Mouse (Mus musculus) myocyte (in vitro differentiated cells): ENCODE results near the gene Map3k20.

Experiments
- CEBPB ChIP-seq: IDR thresholded peaks from 2 replicates; pipeline ENCODE4 v1.6.1; 2011; ENCODE audit warnings: mild to moderate bottlenecking, moderate library complexity; ENCODE audit not compliant: poor library complexity, insufficient read depth, severe bottlenecking
- E2F4 ChIP-seq: IDR thresholded peaks from one replicate; pipeline ENCODE4 v1.6.1; 2011; ENCODE audit warnings: mild to moderate bottlenecking, control low read depth, moderate library complexity; ENCODE audit not compliant: insufficient read depth
- MAX ChIP-seq: IDR thresholded peaks from one replicate; pipeline ENCODE4 v1.6.1; 2011; ENCODE audit warnings: low read depth, mild to moderate bottlenecking, control low read depth
- MYOD1 ChIP-seq, 3 experiments: IDR thresholded peaks; one replicate each; pipeline ENCODE4 v1.6.1; 2011; ENCODE audit warnings: control low read depth in 2 of 3, low read depth in 2 of 3, mild to moderate bottlenecking in 2 of 3, moderate library complexity in 1 of 3; ENCODE audit not compliant: insufficient read length in 2 of 3, control insufficient read depth in 1 of 3
- POLR2A ChIP-seq: IDR thresholded peaks from one replicate; pipeline ENCODE4 v1.6.1; 2011; ENCODE audit warnings: low read depth, mild to moderate bottlenecking, control low read depth, moderate library complexity; ENCODE audit not compliant: insufficient read length
- POLR2AphosphoS2 ChIP-seq: IDR thresholded peaks from one replicate; pipeline ENCODE4 v1.6.1; 2011; ENCODE audit warnings: low read depth, control low read depth; ENCODE audit not compliant: insufficient read length
- REST ChIP-seq: IDR thresholded peaks from one replicate; pipeline ENCODE4 v1.6.1; 2011; ENCODE audit warnings: mild to moderate bottlenecking, control low read depth, moderate library complexity; ENCODE audit not compliant: insufficient read depth, insufficient read length
- TCF12 ChIP-seq: IDR thresholded peaks from one replicate; pipeline ENCODE4 v1.6.1; 2011; ENCODE audit warnings: mild to moderate bottlenecking, control low read depth; ENCODE audit not compliant: poor library complexity, insufficient read depth, severe bottlenecking
- USF1 ChIP-seq: IDR thresholded peaks from one replicate; pipeline ENCODE4 v1.6.1; 2011; ENCODE audit warnings: low read depth, mild to moderate bottlenecking, control low read depth, moderate library complexity

- TF ChIP-seq USF1: no peak
- TF ChIP-seq TCF12: no peak
- TF ChIP-seq POLR2A: no peak
- TF ChIP-seq CEBPB: no peak
- no peak for TF ChIP-seq E2F4
- TF ChIP-seq POLR2AphosphoS2: no peak
- TF ChIP-seq MAX: no peak
- no peak for TF ChIP-seq MYOD1 (IDR thresholded peaks at IDR 0.05; ENCODE audit: control insufficient read depth in 1 of 3, insufficient read length in 2 of 3, low read depth in 2 of 3)
- no peak for TF ChIP-seq REST
Observed at GRCm38 (mm10) chr2:72409968-72410367, 124.5 kb downstream of the Map3k20 start.
